ENCODE assay signal across 9 mouse cellular contexts in genomic region chr4:154093210-154093609, GRCm38 (mm10). TPM values are rescaled to one million over a fixed set of nuclear protein-coding genes. Genes with fewer than 3 reads are reported as not detected.
A peak's percentile ranks its signal among the peaks of the same experiment; 100 is the strongest.
DNase-seq lines count a peak whose midpoint lies in the region; ATAC-seq and TF ChIP-seq lines count a peak whose summit lies in the region.
"Had no signal": no experiment of that assay in that cellular context is flagged by ENCODE, and none has a peak within 500 bp of the region (broad histone marks: within the 10 kb centered on the region; RNA-seq: fewer than 3 reads in every experiment).

No protein-coding gene starts in this region.

- peaks cover 5% of the 10 kb centered on the region; the same call in 1 of the 2 replicates for H3K27me3 ChIP-seq in midbrain, postnatal 0 days (ENCODE audit: insufficient read depth, low read length)
- H3K27me3 ChIP-seq in midbrain, embryonic 10.5 days (ENCODE audit: low read depth, poor library complexity, severe bottlenecking) = peaks cover 33% of the 10 kb centered on the region

- no peak overlapping the region for H3K4me2 ChIP-seq in midbrain, postnatal 0 days (ENCODE audit: low read depth, low read length, poor library complexity, severe bottlenecking)

- H3K9me3 ChIP-seq in midbrain, postnatal 0 days (ENCODE audit: low read length) = no peaks in the 10 kb centered on the region
- H3K9me3 ChIP-seq in midbrain, embryonic 10.5 days (replicated peaks) = no peaks in the 10 kb centered on the region

- no peak overlapping the region for H3K4me3 ChIP-seq in midbrain, postnatal 0 days (ENCODE audit: low read depth, low read length)
- no peak overlapping the region for H3K4me3 ChIP-seq in midbrain, embryonic 10.5 days

- H3K36me3 ChIP-seq in midbrain, postnatal 0 days (ENCODE audit: insufficient read depth, low read length) = no peaks in the 10 kb centered on the region
- no peaks in the 10 kb centered on the region for H3K36me3 ChIP-seq in midbrain, embryonic 10.5 days

- 30% methylated on average over 9 of the region's 9 CpGs for WGBS in midbrain, postnatal 0 days
- 34% methylated on average over 9 of the region's 9 CpGs for WGBS in midbrain, embryonic 10.5 days

- no peak for ATAC-seq in midbrain, postnatal 0 days (ENCODE audit: low FRiP score)
- ATAC-seq in inflammation-experienced regulatory T-cells, adult 6 months = no peak

- TF ChIP-seq CTCF in midbrain, postnatal 0 days (IDR thresholded peaks at IDR 0.05) = peak; percentile 37

- peak; percentile 31 for DNase-seq in embryo, embryonic 10.5 days (ENCODE audit: low spot score)
- DNase-seq in embryo, embryonic 9.5 days (ENCODE audit: extremely low spot score) = no peak
- DNase-seq in midbrain, postnatal 0 days (ENCODE audit: low spot score) = no peak
- DNase-seq in midbrain, embryonic 10.5 days (ENCODE audit: low spot score) = no peak
- DNase-seq in c-Kit-positive CD71-negative TER-119-negative erythroid progenitor cells, embryonic 14.5 days (ENCODE audit: low read depth) = peak; percentile 16
- DNase-seq in kidney, postnatal 4 days = peak; percentile 61 to 66
- DNase-seq in spleen, postnatal 4 days (ENCODE audit: low spot score in 2 of 2) = peak; percentile 30 to 76

- no peak overlapping the region for H3K9ac ChIP-seq in midbrain, postnatal 0 days (replicated peaks; ENCODE audit: low read length, poor library complexity, severe bottlenecking)

- H3K27ac ChIP-seq in midbrain, postnatal 0 days (ENCODE audit: low read depth, low read length) = no peak overlapping the region
- H3K27ac ChIP-seq in midbrain, embryonic 10.5 days (replicated peaks) = no peak overlapping the region

- H3K4me1 ChIP-seq in midbrain, postnatal 0 days (ENCODE audit: insufficient read depth, low read length) = no peaks in the 10 kb centered on the region
- H3K4me1 ChIP-seq in midbrain, embryonic 10.5 days = 0 out of 2 replicates have a peak, but pooled peaks cover 14% of the 10 kb centered on the region

RNA-seq across cellular contexts. Expression of gene Trp73, which starts 46.8 kb away (rescaled TPM):
- 0.49 and 1.2 TPM in 2 replicates for total RNA-seq in midbrain, postnatal 0 days (2014; rRNA removed)
- polyA plus RNA-seq in midbrain, postnatal 0 days (2015; fragmentation: Nextera tagmentation; extraction: Ambion mirVana) = 0.28 and 0.52 TPM in 2 replicates
- polyA plus RNA-seq in midbrain, embryonic 10.5 days (2016; fragmentation: Nextera tagmentation; extraction: Ambion mirVana) = 0.30 and 0.36 TPM in 2 replicates
- under 1 TPM in 1 of 3 experiments, not detected in 2; 0.34 TPM for polyA plus RNA-seq in inflammation-experienced regulatory T-cells, adult 6 months (2017; shearing (Covaris generic))

RNA-seq across cellular contexts. Expression of gene Wrap73, which starts 49.0 kb away (rescaled TPM):
- total RNA-seq in midbrain, postnatal 0 days (2014; rRNA removed) = 37.6 and 46.8 TPM in 2 replicates
- polyA plus RNA-seq in midbrain, postnatal 0 days (2015; fragmentation: Nextera tagmentation; extraction: Ambion mirVana) = 34.7 and 36.3 TPM in 2 replicates
- polyA plus RNA-seq in midbrain, embryonic 10.5 days (2016; fragmentation: Nextera tagmentation; extraction: Ambion mirVana) = 47.2 and 53.1 TPM in 2 replicates
- 10 to 100 TPM; 24.9 to 35.1 (median 30.7) TPM for polyA plus RNA-seq in inflammation-experienced regulatory T-cells, adult 6 months (2017; shearing (Covaris generic))

RNA-seq across cellular contexts. Expression of gene Ccdc27, which starts 50.7 kb away (rescaled TPM):
- total RNA-seq in midbrain, postnatal 0 days (2014; rRNA removed) = not detected in 2 replicates
- not detected in 2 replicates for polyA plus RNA-seq in midbrain, postnatal 0 days (2015; fragmentation: Nextera tagmentation; extraction: Ambion mirVana)
- polyA plus RNA-seq in midbrain, embryonic 10.5 days (2016; fragmentation: Nextera tagmentation; extraction: Ambion mirVana) = not detected in 2 replicates
- not detected for polyA plus RNA-seq in inflammation-experienced regulatory T-cells, adult 6 months (2017; shearing (Covaris generic))
- polyA plus RNA-seq: large intestine, adult 2 months had no signal

Comparison
In these comparisons a context has a peak if more than half of its experiments do, and no peak if none do; other contexts are left out.
1. DNase-seq: peak in embryo, embryonic 10.5 days (single experiment), c-Kit-positive CD71-negative TER-119-negative erythroid progenitor cells, embryonic 14.5 days (single experiment), kidney, postnatal 4 days (2 of 2) and spleen, postnatal 4 days (2 of 2); none in embryo, embryonic 9.5 days (single experiment), midbrain, postnatal 0 days (single experiment) and midbrain, embryonic 10.5 days (single experiment).